Mouse (Mus musculus) CD4-positive, CD25-positive, alpha-beta regulatory T cell, adult 4 months (primary cell): Measurements from ENCODE around the gene Sgip1. TPM values are rescaled to one million over a fixed set of nuclear protein-coding genes. Genes with fewer than 3 reads are reported as not detected.

Experiments used
- polyA plus RNA-seq, 2 experiments: library from polyadenylated mRNA; unstranded; fragments of 100-300 nt; shearing (Covaris generic); gene quantifications; one replicate each; pipeline ENCODE4 v1.2.1; 2017

The Sgip1 gene
- polyA plus RNA-seq, 2 experiments from 2014 or later: 1.7 to 2.8 TPM

Other genes with a start within 250 kb of the Sgip1 start
- not detected for gene Tctex1d1, start 237.3 kb downstream of the Sgip1 start, polyA plus RNA-seq